Mouse (Mus musculus) forebrain, embryonic 15.5 days (tissue): ENCODE measurements around the gene Nfxl1. TPM values are rescaled to one million over a fixed set of nuclear protein-coding genes. Genes with fewer than 3 reads are reported as not detected.

Experiments
- ATAC-seq: fragments of 200-750 bp; cut with Nextera tagmentation; replicated peaks from 2 replicates; pipeline ENCODE4 v1.8.0; 2017; ENCODE audit warnings: mild to moderate bottlenecking, moderate TSS enrichment, moderate library complexity
- H3K27ac ChIP-seq: fragments of 300-500 bp; sonication (generic); replicated peaks from 2 replicates; pipeline ENCODE4 v1.5.1; 2015; ENCODE audit warnings: mild to moderate bottlenecking, inconsistent platforms
- H3K27me3 ChIP-seq: fragments of 300-500 bp; sonication (generic); 2 replicates; pipeline ENCODE4 v1.6.1; 2015; ENCODE audit warnings: inconsistent platforms
- H3K36me3 ChIP-seq: fragments of 300-500 bp; sonication (generic); 2 replicates; pipeline ENCODE4 v1.6.1; 2015; ENCODE audit warnings: mild to moderate bottlenecking, inconsistent platforms
- H3K4me1 ChIP-seq: fragments of 300-500 bp; sonication (generic); 2 replicates; pipeline ENCODE4 v1.6.1; 2015; ENCODE audit warnings: inconsistent platforms
- H3K4me2 ChIP-seq: fragments of 300-500 bp; sonication (generic); replicated peaks from 2 replicates; pipeline ENCODE4 v1.6.1; 2015; ENCODE audit warnings: mild to moderate bottlenecking, inconsistent platforms
- H3K4me3 ChIP-seq: fragments of 300-500 bp; sonication (generic); 2 replicates; pipeline ENCODE4 v1.5.1; 2015; ENCODE audit warnings: mild to moderate bottlenecking, inconsistent platforms
- H3K9ac ChIP-seq: fragments of 300-500 bp; sonication (generic); replicated peaks from 2 replicates; pipeline ENCODE4 v1.6.1; 2015; ENCODE audit warnings: mild to moderate bottlenecking, inconsistent platforms
- H3K9me3 ChIP-seq: fragments of 300-500 bp; sonication (generic); 2 replicates; pipeline ENCODE4 v1.6.1; 2016; ENCODE audit warnings: inconsistent platforms
- WGBS: fragments of 180-500 bp; shearing (Covaris S2); methylation state at CpG from one replicate; pipeline ENCODE4 v1.1.7; 2015; ENCODE audit warnings: mixed read lengths; 5-methylcytosine and 5-hydroxymethylcytosine counted together
- polyA plus RNA-seq: library from polyadenylated mRNA; unstranded; fragments of >200 nt; fragmentation: Nextera tagmentation; extraction: Ambion mirVana; gene quantifications from 2 replicates; pipeline ENCODE4 v1.2.1, GENCODE M21; 2015

The Nfxl1 gene
- polyA plus RNA-seq, 1 experiment from 2014 or later: 14.4 TPM

DNA sequence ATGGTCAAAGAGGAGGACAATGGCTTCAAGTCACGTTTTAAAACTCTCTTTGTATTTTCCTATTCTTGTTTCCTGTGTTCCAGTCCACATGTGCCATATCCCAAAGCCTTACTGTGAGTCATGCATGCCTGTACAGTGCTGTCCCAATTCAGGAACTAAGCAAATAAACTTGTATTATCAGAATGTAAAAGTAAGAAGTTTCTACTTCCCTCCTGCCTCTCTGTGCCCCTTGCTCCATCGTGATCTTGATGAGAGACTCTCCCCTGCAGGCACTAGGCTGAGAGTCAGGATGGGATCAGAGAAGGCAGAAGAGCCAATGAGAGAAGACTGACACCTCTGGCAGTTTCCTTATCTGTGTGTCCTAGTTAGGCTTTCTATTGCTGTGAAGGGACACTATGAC is 68.3 kb downstream of the Nfxl1 start:
- no peak overlapping the region for H3K9ac ChIP-seq
- no peak overlapping the region for H3K4me2 ChIP-seq
- no peaks in the 10 kb centered on the region for H3K27me3 ChIP-seq
- no peaks in the 10 kb centered on the region for H3K9me3 ChIP-seq
- no peak overlapping the region for H3K27ac ChIP-seq
- H3K36me3 ChIP-seq: no peaks in the 10 kb centered on the region
- 70% methylated on average over 2 of the region's 2 CpGs for WGBS
- no peaks in the 10 kb centered on the region for H3K4me1 ChIP-seq
- no peak for ATAC-seq
- no peak overlapping the region for H3K4me3 ChIP-seq

DNA sequence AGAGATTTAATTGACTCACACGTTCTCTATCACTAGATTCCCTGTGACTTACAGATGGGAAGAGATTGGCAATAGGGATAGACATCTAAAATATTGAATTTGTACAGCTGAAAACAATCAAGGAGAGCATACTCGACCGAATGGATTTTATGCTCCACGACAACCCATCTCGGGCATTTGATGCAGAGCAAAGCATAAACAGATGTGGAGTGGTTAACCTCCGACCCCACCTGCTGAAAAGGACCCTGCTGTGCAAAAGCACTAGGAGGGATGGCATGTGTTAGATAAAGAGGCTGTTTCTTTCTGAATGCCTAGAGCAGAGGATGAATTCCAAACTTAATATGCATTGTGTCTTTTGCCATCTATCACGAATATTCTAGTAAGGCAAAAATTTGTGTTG is 79.0 kb downstream of the Nfxl1 start:
- no peak overlapping the region for H3K9ac ChIP-seq
- H3K9me3 ChIP-seq: no peaks in the 10 kb centered on the region
- no peak overlapping the region for H3K4me3 ChIP-seq
- no peak overlapping the region for H3K27ac ChIP-seq
- H3K4me1 ChIP-seq: no peaks in the 10 kb centered on the region
- 51% methylated on average over 7 of the region's 7 CpGs for WGBS
- no peaks in the 10 kb centered on the region for H3K36me3 ChIP-seq
- no peak for ATAC-seq
- H3K4me2 ChIP-seq: no peak overlapping the region
- no peaks in the 10 kb centered on the region for H3K27me3 ChIP-seq

DNA sequence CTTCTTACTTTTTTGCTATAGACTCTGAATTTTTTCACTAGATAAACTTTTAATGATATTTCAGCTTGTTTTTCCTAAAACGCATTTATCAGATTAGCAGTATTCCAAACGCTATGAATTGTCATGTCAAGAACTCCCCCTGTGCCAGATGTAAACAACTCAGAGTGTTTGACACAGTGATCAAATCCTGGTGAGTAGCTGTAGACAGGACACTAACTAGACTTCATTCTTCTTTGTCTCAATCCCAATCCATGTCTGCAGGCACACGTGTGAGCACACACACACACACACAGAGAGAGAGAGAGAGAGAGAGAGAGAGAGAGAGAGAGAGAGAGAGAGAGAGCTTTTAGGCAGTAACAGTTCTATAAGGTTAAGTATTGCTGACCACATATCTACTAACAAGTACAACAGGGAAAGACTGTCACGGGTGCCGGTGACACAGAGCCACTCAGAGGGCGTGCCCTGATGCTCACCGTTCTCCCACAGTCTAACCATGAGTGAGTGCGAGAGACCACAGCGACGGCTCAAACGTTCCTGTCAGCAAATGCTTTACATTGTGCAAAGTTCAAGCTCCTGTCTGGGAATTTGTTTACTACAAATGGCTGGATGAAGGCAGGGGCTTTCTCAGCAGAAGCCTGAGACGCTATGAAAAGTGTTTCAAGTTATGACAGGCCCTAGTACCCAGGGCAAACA is 87.0 kb downstream of the Nfxl1 start:
- Histone ChIP-seq H3K4me1 (no peaks in the 10 kb centered on the region), H3K9ac (no peak overlapping the region), H3K4me2 (no peak overlapping the region), H3K4me3 (no peak overlapping the region), H3K27me3 (no peaks in the 10 kb centered on the region), H3K36me3 (no peaks in the 10 kb centered on the region), H3K27ac (no peak overlapping the region), H3K9me3 (no peaks in the 10 kb centered on the region)
- no peak for ATAC-seq
- 83% methylated on average over 12 of the region's 12 CpGs for WGBS

DNA sequence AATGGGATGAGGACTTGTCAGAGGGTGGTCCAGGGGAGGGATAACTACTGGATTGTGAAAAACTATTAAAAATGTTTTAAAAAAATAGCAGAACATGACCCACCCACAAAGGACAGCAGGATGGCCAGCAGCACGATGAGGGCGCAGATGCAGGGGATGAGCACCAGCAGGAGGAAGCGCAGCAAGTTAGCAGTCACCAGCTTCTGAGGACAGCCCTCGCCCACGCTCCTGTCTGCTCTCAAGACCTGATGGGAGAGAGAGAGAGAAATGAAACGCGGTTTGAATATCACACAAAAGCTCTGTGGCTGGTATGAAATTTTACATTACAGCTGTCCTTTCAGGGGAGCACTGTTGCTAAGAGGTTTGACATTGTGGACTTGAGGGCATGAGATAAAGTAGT is 87.7 kb downstream of the Nfxl1 start:
- no peaks in the 10 kb centered on the region for H3K9me3 ChIP-seq
- H3K4me2 ChIP-seq: no peak overlapping the region
- H3K4me3 ChIP-seq: no peak overlapping the region
- H3K27ac ChIP-seq: no peak overlapping the region
- H3K27me3 ChIP-seq: no peaks in the 10 kb centered on the region
- H3K36me3 ChIP-seq: no peaks in the 10 kb centered on the region
- H3K4me1 ChIP-seq: no peaks in the 10 kb centered on the region
- no peak for ATAC-seq
- H3K9ac ChIP-seq: no peak overlapping the region
- WGBS: 80% methylated on average over 7 of the region's 7 CpGs

DNA sequence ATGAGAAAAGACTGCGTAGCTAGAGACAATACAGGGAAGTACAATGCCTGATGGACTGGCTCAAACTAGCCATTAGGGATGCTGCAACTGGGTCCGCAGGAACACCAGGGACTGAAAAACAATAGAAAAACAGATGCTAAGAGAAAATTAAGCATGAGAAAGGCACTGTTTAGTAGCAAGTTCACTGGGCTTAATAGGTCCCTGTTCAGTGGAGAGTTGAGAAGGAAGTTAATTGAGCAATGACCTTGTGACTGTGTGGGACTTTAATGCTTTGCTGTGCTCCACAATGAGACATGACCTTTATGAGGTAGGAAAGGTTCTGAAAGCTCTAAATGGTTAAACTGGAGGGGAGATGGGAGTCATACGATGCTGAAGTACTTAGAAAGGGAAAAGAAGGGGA is 94.6 kb downstream of the Nfxl1 start:
- H3K9me3 ChIP-seq: no peaks in the 10 kb centered on the region
- no peak overlapping the region for H3K4me2 ChIP-seq
- no peaks in the 10 kb centered on the region for H3K4me1 ChIP-seq
- H3K9ac ChIP-seq: no peak overlapping the region
- WGBS: 58% methylated on average over 3 of the region's 3 CpGs
- H3K36me3 ChIP-seq: no peaks in the 10 kb centered on the region
- no peaks in the 10 kb centered on the region for H3K27me3 ChIP-seq
- no peak overlapping the region for H3K4me3 ChIP-seq
- no peak for ATAC-seq
- H3K27ac ChIP-seq: no peak overlapping the region

Other genes starting within 250 kb of the Nfxl1 start
- gene Corin, start 55.2 kb downstream of the Nfxl1 start, polyA plus RNA-seq: 0.08 TPM in 1 of 2 replicates, not detected in the other
- gene Zar1, start 21.6 kb upstream of the Nfxl1 start, polyA plus RNA-seq: 1.2 and 1.6 TPM in 2 replicates
- 2.3 and 2.5 TPM in 2 replicates for gene Gm5868, start 27.9 kb upstream of the Nfxl1 start, polyA plus RNA-seq
- gene Cnga1, start 84.6 kb upstream of the Nfxl1 start, polyA plus RNA-seq: not detected in 2 replicates
- gene Nipal1, start 88.1 kb upstream of the Nfxl1 start, polyA plus RNA-seq: 0.42 and 0.69 TPM in 2 replicates
- not detected in 2 replicates for gene Txk, start 193.1 kb upstream of the Nfxl1 start, polyA plus RNA-seq